Mouse (Mus musculus) kidney, adult 2 months (tissue): ENCODE measurements around the gene Prdx6.

Source experiments
- CTCF ChIP-seq: fragments of 200-500 bp; conservative IDR thresholded peaks from 2 replicates; pipeline ENCODE4 v1.5.1; 2011; ENCODE audit warnings: low read depth, mild to moderate bottlenecking, control low read depth, low read length, moderate library complexity, mixed read lengths; ENCODE audit not compliant: insufficient read depth, insufficient read length
- POLR2A ChIP-seq: fragments of 200-500 bp; IDR thresholded peaks from one replicate; pipeline ENCODE4 v1.6.1; 2011; ENCODE audit warnings: low read depth, low read length, control low read depth

GRCm38 (mm10) chr1:161268116-161268515 is 17.1 kb upstream of the Prdx6 start:
- no peak for TF ChIP-seq CTCF
- TF ChIP-seq POLR2A = no peak
